Mouse (Mus musculus): ENCODE data around the gene Nav2.

- TF ChIP-seq POLR2A (IDR thresholded peaks at IDR 0.05; ENCODE audit: insufficient read depth, low read length) (no peak), CTCF (IDR thresholded peaks at IDR 0.05; ENCODE audit: low read depth, low read length) (no peak), EP300 (IDR thresholded peaks at IDR 0.05; ENCODE audit: insufficient read depth, low read depth, low read length) (no peak)
These were observed 489.0 kb downstream of the Nav2 start for GRCm38 (mm10) chr7:49397441-49398003.

Measured in ES-Bruce4 (cell line).